Mouse (Mus musculus): ENCODE data around the gene Tmem26. TPM values are rescaled to one million over a fixed set of nuclear protein-coding genes. Genes with fewer than 3 reads are reported as not detected.
A peak's percentile ranks its signal among the peaks of the same experiment; 100 is the strongest.

Gene Tmem26
- polyA plus RNA-seq, 1 experiment from 2014 or later: 3.0 TPM

- Histone ChIP-seq H3K4me2 (replicated peaks) (no peak overlapping the region), H3K4me1 (replicated peaks) (no peaks in the 10 kb centered on the region), H3K27ac (no peak overlapping the region), H3K9ac (replicated peaks) (no peak overlapping the region), H3K27me3 (no peaks in the 10 kb centered on the region), H3K4me3 (replicated peaks) (no peak overlapping the region), H3K9me3 (no peaks in the 10 kb centered on the region), H3K36me3 (no peaks in the 10 kb centered on the region)
- no peak for ATAC-seq
- 86% methylated on average over 9 of the region's 9 CpGs for WGBS
Measured at GRCm38 (mm10) chr10:68781067-68781868, 57.8 kb downstream of the Tmem26 start.

- no peak overlapping the region for H3K27ac ChIP-seq
- no peaks in the 10 kb centered on the region for H3K36me3 ChIP-seq
- no peaks in the 10 kb centered on the region for H3K4me1 ChIP-seq (replicated peaks)
- no peak overlapping the region for H3K9ac ChIP-seq (replicated peaks)
- H3K4me2 ChIP-seq (replicated peaks): no peak overlapping the region
- H3K4me3 ChIP-seq (replicated peaks): no peak overlapping the region
- no peaks in the 10 kb centered on the region for H3K9me3 ChIP-seq
- H3K27me3 ChIP-seq: no peaks in the 10 kb centered on the region
- no peak for ATAC-seq
- WGBS: 93% methylated on average over 6 of the region's 6 CpGs
Measured at GRCm38 (mm10) chr10:68782724-68783123, 59.3 kb downstream of the Tmem26 start.

- Histone ChIP-seq H3K9ac (replicated peaks) (no peak overlapping the region), H3K4me2 (replicated peaks) (no peak overlapping the region), H3K4me1 (replicated peaks) (no peaks in the 10 kb centered on the region), H3K9me3 (no peaks in the 10 kb centered on the region), H3K4me3 (replicated peaks) (no peak overlapping the region), H3K27ac (no peak overlapping the region), H3K27me3 (no peaks in the 10 kb centered on the region), H3K36me3 (no peaks in the 10 kb centered on the region)
- no peak for ATAC-seq
- 91% methylated on average over 2 of the region's 2 CpGs for WGBS
Measured at GRCm38 (mm10) chr10:68783856-68784255, 60.4 kb downstream of the Tmem26 start.

- Histone ChIP-seq H3K4me1 (replicated peaks) (no peaks in the 10 kb centered on the region), H3K9ac (replicated peaks) (no peak overlapping the region), H3K9me3 (no peaks in the 10 kb centered on the region), H3K27ac (no peak overlapping the region), H3K27me3 (no peaks in the 10 kb centered on the region), H3K4me2 (replicated peaks) (no peak overlapping the region), H3K4me3 (replicated peaks) (no peak overlapping the region), H3K36me3 (no peaks in the 10 kb centered on the region)
- 97% methylated on average over 1 of the region's 1 CpGs for WGBS
- ATAC-seq: no peak
Measured at GRCm38 (mm10) chr10:68784463-68784862, 61.0 kb downstream of the Tmem26 start.

- H3K4me2 ChIP-seq (replicated peaks): no peak overlapping the region
- no peak overlapping the region for H3K4me3 ChIP-seq (replicated peaks)
- no peaks in the 10 kb centered on the region for H3K9me3 ChIP-seq
- H3K9ac ChIP-seq (replicated peaks): no peak overlapping the region
- no peak for ATAC-seq
- H3K36me3 ChIP-seq: no peaks in the 10 kb centered on the region
- 8% methylated on average over 3 of the region's 3 CpGs for WGBS
- 0 out of 2 replicates have a peak, but pooled peaks cover 4% of the 10 kb centered on the region for H3K4me1 ChIP-seq (replicated peaks)
- no peaks in the 10 kb centered on the region for H3K27me3 ChIP-seq
- no peak overlapping the region for H3K27ac ChIP-seq
Measured at GRCm38 (mm10) chr10:68795466-68795865, 72.0 kb downstream of the Tmem26 start.

- ATAC-seq: peak; percentile 62; the same call in 1 of the 2 replicates
- Histone ChIP-seq H3K4me1 (replicated peaks) (0 out of 2 replicates have a peak, but pooled peaks cover 4% of the 10 kb centered on the region), H3K4me3 (replicated peaks) (no peak overlapping the region), H3K4me2 (replicated peaks) (no peak overlapping the region), H3K27ac (no peak overlapping the region; the same call in 1 of the 2 replicates), H3K9ac (replicated peaks) (no peak overlapping the region), H3K27me3 (no peaks in the 10 kb centered on the region), H3K36me3 (no peaks in the 10 kb centered on the region), H3K9me3 (no peaks in the 10 kb centered on the region)
- 82% methylated on average over 7 of the region's 7 CpGs for WGBS
Measured at GRCm38 (mm10) chr10:68799883-68800282, 76.4 kb downstream of the Tmem26 start.

GRCm38 (mm10) chr10:68800339-68800738 lies 76.9 kb downstream of the Tmem26 start:
- ATAC-seq: no peak
- H3K9ac ChIP-seq (replicated peaks): no peak overlapping the region
- no peaks in the 10 kb centered on the region for H3K36me3 ChIP-seq
- WGBS: 85% methylated on average over 7 of the region's 7 CpGs
- H3K4me2 ChIP-seq (replicated peaks): no peak overlapping the region
- H3K4me3 ChIP-seq (replicated peaks): no peak overlapping the region
- H3K9me3 ChIP-seq: no peaks in the 10 kb centered on the region
- H3K27ac ChIP-seq: no peak overlapping the region
- no peaks in the 10 kb centered on the region for H3K27me3 ChIP-seq
- 0 out of 2 replicates have a peak, but pooled peaks cover 4% of the 10 kb centered on the region for H3K4me1 ChIP-seq (replicated peaks)

GRCm38 (mm10) chr10:68806328-68806727 lies 82.9 kb downstream of the Tmem26 start:
- Histone ChIP-seq H3K27me3 (no peaks in the 10 kb centered on the region), H3K4me1 (replicated peaks) (no peaks in the 10 kb centered on the region), H3K9ac (replicated peaks) (no peak overlapping the region), H3K36me3 (no peaks in the 10 kb centered on the region), H3K27ac (no peak overlapping the region), H3K9me3 (no peaks in the 10 kb centered on the region), H3K4me2 (replicated peaks) (no peak overlapping the region), H3K4me3 (replicated peaks) (no peak overlapping the region)
- 53% methylated on average over 1 of the region's 1 CpGs for WGBS
- ATAC-seq: no peak

- Histone ChIP-seq H3K4me2 (replicated peaks) (no peak overlapping the region), H3K9ac (replicated peaks) (no peak overlapping the region), H3K9me3 (no peaks in the 10 kb centered on the region), H3K27ac (no peak overlapping the region), H3K36me3 (no peaks in the 10 kb centered on the region), H3K4me1 (replicated peaks) (no peaks in the 10 kb centered on the region), H3K27me3 (no peaks in the 10 kb centered on the region), H3K4me3 (replicated peaks) (no peak overlapping the region)
- ATAC-seq: no peak
- WGBS: 89% methylated on average over 5 of the region's 5 CpGs
Measured at GRCm38 (mm10) chr10:68810958-68811357, 87.5 kb downstream of the Tmem26 start.

GRCm38 (mm10) chr10:68812699-68813098 lies 89.3 kb downstream of the Tmem26 start:
- Histone ChIP-seq H3K27me3 (no peaks in the 10 kb centered on the region), H3K9ac (replicated peaks) (no peak overlapping the region), H3K9me3 (no peaks in the 10 kb centered on the region), H3K27ac (no peak overlapping the region), H3K4me3 (replicated peaks) (no peak overlapping the region), H3K36me3 (no peaks in the 10 kb centered on the region), H3K4me2 (replicated peaks) (no peak overlapping the region), H3K4me1 (replicated peaks) (no peaks in the 10 kb centered on the region)
- WGBS: 83% methylated on average over 12 of the region's 12 CpGs
- no peak for ATAC-seq

- Histone ChIP-seq H3K27ac (no peak overlapping the region), H3K9ac (replicated peaks) (no peak overlapping the region), H3K4me1 (replicated peaks) (no peaks in the 10 kb centered on the region), H3K4me2 (replicated peaks) (no peak overlapping the region), H3K27me3 (no peaks in the 10 kb centered on the region), H3K9me3 (no peaks in the 10 kb centered on the region), H3K4me3 (replicated peaks) (no peak overlapping the region), H3K36me3 (no peaks in the 10 kb centered on the region)
- WGBS: 85% methylated on average over 4 of the region's 4 CpGs
- no peak for ATAC-seq
Measured at GRCm38 (mm10) chr10:68817281-68817680, 93.8 kb downstream of the Tmem26 start.

GRCm38 (mm10) chr10:68818065-68818759 lies 94.8 kb downstream of the Tmem26 start:
- Histone ChIP-seq H3K4me3 (replicated peaks) (no peak overlapping the region), H3K9ac (replicated peaks) (no peak overlapping the region), H3K36me3 (no peaks in the 10 kb centered on the region), H3K4me2 (replicated peaks) (no peak overlapping the region), H3K9me3 (no peaks in the 10 kb centered on the region), H3K27me3 (no peaks in the 10 kb centered on the region), H3K27ac (no peak overlapping the region), H3K4me1 (replicated peaks) (no peaks in the 10 kb centered on the region)
- 88% methylated on average over 10 of the region's 10 CpGs for WGBS
- no peak for ATAC-seq
